Mouse (Mus musculus) liver, adult 2 months (tissue): ENCODE results near the gene Dhx38.

Source experiments
- CTCF ChIP-seq: fragments of 200-500 bp; IDR thresholded peaks from 2 replicates; pipeline ENCODE4 v1.5.1; 2011; ENCODE audit warnings: low read depth, low read length, control low read depth
- POLR2A ChIP-seq: fragments of 200-500 bp; IDR thresholded peaks from 2 replicates; pipeline ENCODE4 v1.6.1; 2011; ENCODE audit warnings: low read length, control low read depth; ENCODE audit not compliant: insufficient read depth; ENCODE audit errors: extremely low read depth

DNA sequence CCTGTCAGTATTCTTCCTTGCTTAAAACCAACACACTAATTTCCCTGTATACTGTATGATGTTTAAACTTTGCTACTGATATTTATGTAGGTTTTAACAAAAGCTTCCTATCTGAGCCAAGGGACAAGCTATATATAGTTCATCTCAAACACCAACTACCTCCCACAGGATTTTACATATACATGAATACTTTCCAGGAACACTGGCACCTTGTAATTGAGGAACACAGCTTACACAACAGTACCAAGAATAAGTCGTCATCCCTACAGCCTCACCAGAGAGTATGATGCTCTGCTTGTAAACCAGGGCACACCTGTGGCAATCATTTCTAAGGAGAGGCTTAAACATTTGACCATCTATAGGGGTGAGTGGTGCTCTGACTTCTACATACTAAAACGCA lies 41.1 kb upstream of the Dhx38 start:
- TF ChIP-seq CTCF (no peak), POLR2A (no peak)
